Mouse (Mus musculus): ENCODE data around the gene Olfr826. TPM values are rescaled to one million over a fixed set of nuclear protein-coding genes. Genes with fewer than 3 reads are reported as not detected.
"Not testable (repeated sequence)": the region's sequence is repeated elsewhere in the genome, so short reads cannot be mapped to it uniquely, and the experiment has no call there.

Olfr826 gene
- total RNA-seq (2021), result not detected

GRCm38 (mm10) chr10:130184086-130184485, at the start of gene Olfr826:
TSS of gene Olfr826 (minus strand) at chr10:130184186.
- DNase-seq (ENCODE audit: extremely low spot score in 1 of 2, low spot score in 1 of 2), result no peak

GRCm38 (mm10) chr10:130232117-130232516, 48.1 kb upstream of the Olfr826 start:
- DNase-seq (ENCODE audit: extremely low spot score in 1 of 2, low spot score in 1 of 2), result no peak

DNA sequence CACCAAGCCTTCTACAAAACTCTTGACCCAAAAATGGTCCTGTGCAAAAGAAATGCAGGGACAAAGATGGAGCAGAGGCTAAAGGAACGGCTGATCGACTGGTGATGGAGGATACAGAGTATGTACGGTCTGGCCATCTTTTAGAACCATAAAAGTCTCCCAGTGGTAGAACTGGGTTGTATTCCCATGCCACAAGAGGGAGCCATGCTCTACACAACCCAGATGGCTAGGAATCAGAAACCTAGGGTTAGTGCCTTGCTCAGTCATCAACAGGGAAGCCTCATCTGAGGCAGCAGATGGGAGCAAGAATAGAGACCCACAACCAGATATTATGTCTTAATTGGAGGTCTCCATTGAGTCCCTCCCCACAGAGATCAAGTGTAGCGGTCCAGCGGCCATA, 45.6 kb upstream of the Olfr826 start:
- no peak for DNase-seq (ENCODE audit: extremely low spot score in 1 of 2, low spot score in 1 of 2)

DNA sequence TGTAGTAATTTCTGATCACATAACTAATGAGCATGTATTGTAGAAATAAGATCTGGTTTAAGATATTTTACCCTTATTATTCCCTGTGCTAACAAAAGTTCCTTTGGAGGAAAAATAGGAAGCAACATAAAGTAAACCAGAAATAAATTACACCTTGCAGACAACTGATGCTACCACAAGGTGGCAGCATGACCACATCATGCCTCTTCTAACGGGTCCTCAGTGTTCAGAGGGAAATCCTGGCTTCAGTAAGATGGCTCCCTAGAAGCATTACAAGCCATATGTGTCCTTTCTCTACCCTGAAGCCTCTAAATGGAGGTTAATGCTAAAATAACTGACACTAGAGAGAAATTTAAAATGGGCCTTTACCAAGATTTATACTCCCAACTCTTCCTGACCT, 44.3 kb upstream of the Olfr826 start:
- DNase-seq (ENCODE audit: extremely low spot score in 1 of 2, low spot score in 1 of 2), result peak; percentile 14 to 61

DNA sequence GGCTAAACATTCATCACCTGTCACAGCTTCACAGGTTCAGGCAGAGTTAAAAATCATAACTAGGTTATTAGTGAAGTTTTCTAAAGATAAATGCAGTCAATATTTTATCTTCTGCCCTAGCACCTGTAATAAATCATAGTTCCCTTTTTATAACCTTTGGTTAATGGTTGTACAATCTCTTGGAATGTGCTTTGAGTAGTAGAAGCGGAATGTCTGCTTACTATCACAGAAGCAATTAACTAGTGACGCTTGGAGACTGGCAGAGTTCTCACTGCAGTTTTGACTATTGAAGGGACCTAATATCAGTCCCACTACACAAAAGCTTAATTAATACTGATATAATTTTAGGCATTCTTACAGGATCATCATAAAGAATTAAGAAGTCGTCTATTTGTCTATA, 41.0 kb upstream of the Olfr826 start:
- DNase-seq (ENCODE audit: extremely low spot score in 1 of 2, low spot score in 1 of 2), result no peak

- DNase-seq (ENCODE audit: extremely low spot score in 1 of 2, low spot score in 1 of 2), result no peak
These were observed 30.3 kb upstream of the Olfr826 start, which contains the start of gene Olfr827 for GRCm38 (mm10) chr10:130214303-130214702. TSS of gene Olfr827 (minus strand) at chr10:130214403.

- no peak for DNase-seq (ENCODE audit: extremely low spot score in 1 of 2, low spot score in 1 of 2)
These were observed 17.3 kb downstream of the Olfr826 start, which contains the start of gene Olfr825 for GRCm38 (mm10) chr10:130166666-130167065. TSS of gene Olfr825 (minus strand) at chr10:130166766.

- no peak for DNase-seq (ENCODE audit: extremely low spot score in 1 of 2, low spot score in 1 of 2)
These were observed 18.8 kb downstream of the Olfr826 start for GRCm38 (mm10) chr10:130165196-130165595.

GRCm38 (mm10) chr10:130144121-130144520, 39.9 kb downstream of the Olfr826 start:
- DNase-seq (ENCODE audit: extremely low spot score in 1 of 2, low spot score in 1 of 2), result no peak

GRCm38 (mm10) chr10:130142481-130142880, 41.5 kb downstream of the Olfr826 start:
- not testable (repeated sequence) for DNase-seq (ENCODE audit: extremely low spot score in 1 of 2, low spot score in 1 of 2)

- DNase-seq (ENCODE audit: extremely low spot score in 1 of 2, low spot score in 1 of 2), result no peak
These were observed 49.2 kb downstream of the Olfr826 start for GRCm38 (mm10) chr10:130134811-130135210.

- not testable (repeated sequence) for DNase-seq (ENCODE audit: extremely low spot score in 1 of 2, low spot score in 1 of 2)
These were observed 54.1 kb downstream of the Olfr826 start, which contains the start of gene Olfr824 for GRCm38 (mm10) chr10:130129900-130130299. TSS of gene Olfr824 (minus strand) at chr10:130130000.

Other genes starting within 250 kb of the Olfr826 start
- not detected for gene Olfr818, start 235.1 kb downstream of the Olfr826 start, total RNA-seq (2021)
- not detected for gene Olfr819, start 216.9 kb downstream of the Olfr826 start, total RNA-seq (2021)
- not detected for gene Olfr247, start 208.0 kb downstream of the Olfr826 start, total RNA-seq (2021)
- not detected for gene Gm10310, start 199.1 kb downstream of the Olfr826 start, total RNA-seq (2021)
- gene Olfr820, start 171.6 kb downstream of the Olfr826 start, total RNA-seq (2021), result not detected
- not detected for gene Olfr821, start 153.8 kb downstream of the Olfr826 start, total RNA-seq (2021)
- not detected for gene Olfr822, start 113.0 kb downstream of the Olfr826 start, total RNA-seq (2021)
- not detected for gene Olfr823, start 68.8 kb downstream of the Olfr826 start, total RNA-seq (2021)
- gene Olfr824, start 54.2 kb downstream of the Olfr826 start, total RNA-seq (2021), result not detected
- not detected for gene Olfr825, start 17.4 kb downstream of the Olfr826 start, total RNA-seq (2021)
- gene Olfr827, start 30.2 kb upstream of the Olfr826 start, total RNA-seq (2021), result not detected
- under 1 TPM in 1 of 2 experiments, not detected in 1; 0.20 TPM for gene Neurod4, start 96.1 kb upstream of the Olfr826 start, total RNA-seq (2021)
- gene Tespa1, start 138.7 kb upstream of the Olfr826 start, total RNA-seq (2021), result 1 to 10 TPM; 1.3 to 1.6 TPM
- gene Vmn2r84, start 210.1 kb upstream of the Olfr826 start, total RNA-seq (2021), result under 1 TPM; 0.10 to 0.16 TPM
- under 1 TPM; 0.27 to 0.33 TPM for gene Vmn2r85, start 245.5 kb upstream of the Olfr826 start, total RNA-seq (2021)

Data from layer of hippocampus, postnatal 25 days (tissue).